Mouse (Mus musculus) heart, adult 18-20 months (tissue): ENCODE data around the gene Myo10. TPM values are rescaled to one million over a fixed set of nuclear protein-coding genes. Genes with fewer than 3 reads are reported as not detected.

Source experiments
- DNase-seq, 2 experiments: peaks; one replicate each; pipeline ENCODE4 v3.0.0; 2021 to 2022; ENCODE audit warnings: mixed read lengths in 1 of 2
- long read RNA-seq, 2 experiments: library from polyadenylated mRNA; stranded (forward); transcript quantifications; one replicate each; pipeline ENCODE4 v2.0.0; 2021
- total RNA-seq, 2 experiments: library from RNA; stranded (reverse); gene quantifications; 2 replicates each; pipeline ENCODE4 v1.2.3; 2021

Myo10 gene
- total RNA-seq: 10 to 100 TPM; 56.9 to 65.1 TPM
- long read RNA-seq, experiment 1, partial matches to known transcripts: 9 of 12 reads
- long read RNA-seq, experiment 1, other reads (novel, unspliced or antisense): 3 of 12 reads
- long read RNA-seq, experiment 2, partial matches to known transcripts: 2 of 7 reads
- long read RNA-seq, experiment 2, other reads (novel, unspliced or antisense): 5 of 7 reads

- peak; percentile 100 for DNase-seq
Measured at GRCm38 (mm10) chr15:25622200-25622866, at the start of gene Myo10. Gene Myo10, plus strand, starts transcription at chr15:25622525.

GRCm38 (mm10) chr15:25573113-25573512 is 49.2 kb upstream of the Myo10 start:
- DNase-seq: no peak

GRCm38 (mm10) chr15:25573876-25574601 is 48.3 kb upstream of the Myo10 start:
- no peak for DNase-seq

- no peak for DNase-seq
Measured at GRCm38 (mm10) chr15:25577327-25578051, 44.8 kb upstream of the Myo10 start.

GRCm38 (mm10) chr15:25578369-25578768 is 44.0 kb upstream of the Myo10 start:
- DNase-seq: no peak

GRCm38 (mm10) chr15:25580731-25581130 is 41.6 kb upstream of the Myo10 start:
- peak; percentile 46 to 81 for DNase-seq

- no peak for DNase-seq
Measured at GRCm38 (mm10) chr15:25582055-25582454, 40.3 kb upstream of the Myo10 start.

GRCm38 (mm10) chr15:25583361-25583760 is 39.0 kb upstream of the Myo10 start:
- no peak for DNase-seq

- no peak for DNase-seq
Measured at GRCm38 (mm10) chr15:25586828-25587227, 35.5 kb upstream of the Myo10 start.

GRCm38 (mm10) chr15:25587943-25588342 is 34.4 kb upstream of the Myo10 start:
- no peak for DNase-seq

GRCm38 (mm10) chr15:25589318-25589902 is 32.9 kb upstream of the Myo10 start:
- no peak for DNase-seq

GRCm38 (mm10) chr15:25589916-25590315 is 32.4 kb upstream of the Myo10 start:
- peak; percentile 27 to 54 for DNase-seq

- DNase-seq: no peak
Measured at GRCm38 (mm10) chr15:25590891-25591290, 31.4 kb upstream of the Myo10 start.

- DNase-seq: no peak
Measured at GRCm38 (mm10) chr15:25591964-25592363, 30.4 kb upstream of the Myo10 start.

- DNase-seq: no peak
Measured at GRCm38 (mm10) chr15:25593469-25594150, 28.7 kb upstream of the Myo10 start.

GRCm38 (mm10) chr15:25598313-25598712 is 24.0 kb upstream of the Myo10 start:
- no peak for DNase-seq

GRCm38 (mm10) chr15:25602306-25602705 is 20.0 kb upstream of the Myo10 start:
- DNase-seq: no peak

GRCm38 (mm10) chr15:25603286-25603685 is 19.0 kb upstream of the Myo10 start:
- DNase-seq: no peak

- no peak for DNase-seq
Measured at GRCm38 (mm10) chr15:25604231-25604630, 18.1 kb upstream of the Myo10 start.

- DNase-seq: no peak
Measured at GRCm38 (mm10) chr15:25605376-25605775, 16.9 kb upstream of the Myo10 start.

- no peak for DNase-seq
Measured at GRCm38 (mm10) chr15:25608742-25609141, 13.6 kb upstream of the Myo10 start.

GRCm38 (mm10) chr15:25609253-25609652 is 13.1 kb upstream of the Myo10 start:
- no peak for DNase-seq
